Mouse (Mus musculus) mesoderm, embryonic 11.5 days (tissue): ENCODE data around the gene Hspb8.
A peak's percentile ranks its signal among the peaks of the same experiment; 100 is the strongest.
"Not testable (repeated sequence)": the region's sequence is repeated elsewhere in the genome, so short reads cannot be mapped to it uniquely, and the experiment has no call there.

Experiments
- DNase-seq: peaks from one replicate; pipeline ENCODE4 v3.0.0-alpha.2; 2012; ENCODE audit warnings: low read depth, low spot score

Gene Hspb8

DNA sequence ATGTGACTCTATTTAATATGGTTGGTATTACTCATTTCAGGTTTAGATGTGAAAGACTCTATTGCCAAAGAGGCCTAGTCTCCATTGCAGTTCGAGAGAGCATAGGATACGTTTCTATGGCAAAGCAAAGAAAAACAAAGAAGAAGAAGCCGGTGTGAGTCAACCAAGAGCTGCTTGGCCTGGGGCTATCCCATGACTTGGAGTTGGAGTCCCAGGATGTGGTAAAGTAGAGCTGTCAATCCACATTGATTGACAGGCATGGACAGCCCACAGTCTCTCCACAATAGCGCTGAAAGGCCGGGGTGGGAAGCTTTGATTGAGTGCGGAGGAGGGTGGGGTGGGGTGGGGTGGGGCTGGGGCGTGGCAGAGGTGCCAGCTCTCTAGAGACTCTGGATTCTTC is 10.2 kb upstream of the Hspb8 start:
- no peak for DNase-seq

DNA sequence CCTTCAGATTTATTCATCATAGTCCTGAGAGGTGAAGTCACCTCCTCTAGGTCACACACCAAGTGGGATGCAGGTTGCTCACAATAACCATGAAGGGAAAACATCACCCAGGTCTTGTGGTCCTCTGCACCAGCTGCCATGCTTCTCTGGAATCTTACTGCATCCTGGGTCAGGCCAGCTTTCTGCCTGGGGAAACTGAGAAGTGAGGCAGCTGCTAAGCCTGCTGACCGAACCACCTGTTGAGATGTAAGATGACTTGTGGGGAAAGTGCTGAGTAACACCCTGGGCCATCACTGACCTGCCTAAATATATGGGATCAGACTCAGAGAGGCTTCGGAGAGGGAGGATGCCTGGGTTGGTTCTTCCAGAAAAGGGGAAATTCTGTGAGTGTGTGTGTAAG is 4.0 kb upstream of the Hspb8 start:
- DNase-seq, result no peak

DNA sequence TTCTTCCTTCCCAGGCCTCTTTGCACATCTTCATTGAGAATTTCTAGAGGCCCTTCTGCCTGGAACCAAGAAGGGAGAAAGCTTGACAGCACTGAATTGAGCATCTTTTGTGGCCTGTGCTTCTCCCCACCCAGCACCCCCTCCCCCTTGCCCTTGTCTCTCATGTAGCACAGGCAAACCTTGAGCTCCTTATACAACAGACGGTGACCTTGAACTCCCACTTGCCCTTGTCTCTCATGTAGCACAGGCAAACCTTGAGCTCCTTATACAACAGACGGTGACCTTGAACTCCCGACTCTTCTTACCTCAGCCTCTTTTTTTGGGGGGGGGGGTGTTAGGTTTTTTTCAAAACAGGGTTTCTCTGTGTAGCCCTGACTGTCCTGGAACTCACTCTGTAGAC is 3.0 kb upstream of the Hspb8 start:
- DNase-seq, result not testable (repeated sequence)

DNA sequence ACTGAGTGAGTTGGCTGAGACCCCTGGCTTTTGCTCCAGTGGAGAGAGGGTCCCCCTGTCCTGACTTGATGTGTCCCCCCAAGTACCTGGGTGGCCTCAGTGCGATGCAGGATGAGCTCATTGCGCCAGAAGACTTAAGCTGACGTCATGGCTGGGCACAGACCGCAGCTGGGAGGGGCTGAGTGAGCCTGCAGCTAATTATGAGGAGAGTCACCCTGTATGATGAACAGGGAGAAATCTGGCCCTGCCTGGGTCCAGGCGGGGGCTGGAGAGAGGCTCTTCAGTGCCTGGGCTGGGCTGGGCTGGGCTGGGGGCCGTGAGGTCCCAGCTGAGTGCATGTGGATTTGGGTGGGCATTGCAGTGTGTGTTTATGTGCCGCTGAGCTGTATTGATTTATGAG is 2.6 kb upstream of the Hspb8 start:
- DNase-seq, result no peak

DNA sequence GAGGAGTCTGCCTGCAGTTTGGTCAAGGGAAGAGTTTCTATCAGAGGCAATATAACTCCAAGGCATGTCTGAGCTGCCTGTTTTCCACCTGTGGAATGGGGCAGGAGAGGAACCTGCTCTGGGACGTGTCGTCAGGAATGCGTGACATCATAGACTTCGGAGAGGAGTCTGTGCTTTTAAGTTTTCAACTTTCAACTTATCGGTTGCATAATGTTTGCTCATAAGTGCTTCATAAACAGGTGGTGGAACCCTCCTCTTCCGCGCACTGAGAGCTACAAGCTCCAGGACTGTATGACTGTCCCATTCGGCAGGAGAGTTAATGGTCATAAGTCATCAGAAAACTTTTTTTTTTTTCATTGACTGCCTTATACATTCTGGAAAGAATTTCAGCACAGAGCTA is 1.1 kb upstream of the Hspb8 start:
- no peak for DNase-seq

DNA sequence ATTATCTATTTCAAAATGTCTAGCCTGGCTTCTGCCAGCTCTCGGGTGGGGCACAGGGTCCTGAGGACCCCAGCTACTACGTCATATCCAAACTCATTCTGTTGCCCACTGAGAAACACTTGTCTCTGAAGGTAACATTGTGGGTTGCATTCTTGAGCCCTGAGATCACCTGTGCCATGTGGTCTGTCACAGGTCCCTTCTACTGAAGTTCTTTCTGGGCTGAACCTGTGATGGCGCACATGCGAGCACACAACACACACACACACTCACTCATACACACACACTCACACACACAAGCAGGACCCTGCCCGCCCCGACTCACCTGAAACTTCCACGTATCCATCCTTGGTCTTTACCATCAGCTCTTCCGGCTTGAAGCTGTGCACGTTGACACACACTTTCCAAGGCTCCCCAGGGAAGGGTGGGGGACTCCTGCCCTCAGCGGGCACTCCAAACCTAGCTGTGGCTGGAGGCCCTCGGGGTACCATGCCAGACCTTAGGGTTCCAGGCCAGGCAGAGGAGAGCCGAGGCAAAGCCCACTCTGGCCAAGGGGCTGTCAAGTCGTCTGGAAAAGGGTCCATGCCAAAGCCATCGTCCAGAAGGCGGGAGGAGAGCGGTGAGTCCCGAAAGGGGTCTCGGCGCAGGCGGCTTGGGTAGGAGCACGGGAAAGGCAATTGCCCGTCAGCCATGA is 728 bp downstream of the Hspb8 start:
- DNase-seq, result no peak

DNA sequence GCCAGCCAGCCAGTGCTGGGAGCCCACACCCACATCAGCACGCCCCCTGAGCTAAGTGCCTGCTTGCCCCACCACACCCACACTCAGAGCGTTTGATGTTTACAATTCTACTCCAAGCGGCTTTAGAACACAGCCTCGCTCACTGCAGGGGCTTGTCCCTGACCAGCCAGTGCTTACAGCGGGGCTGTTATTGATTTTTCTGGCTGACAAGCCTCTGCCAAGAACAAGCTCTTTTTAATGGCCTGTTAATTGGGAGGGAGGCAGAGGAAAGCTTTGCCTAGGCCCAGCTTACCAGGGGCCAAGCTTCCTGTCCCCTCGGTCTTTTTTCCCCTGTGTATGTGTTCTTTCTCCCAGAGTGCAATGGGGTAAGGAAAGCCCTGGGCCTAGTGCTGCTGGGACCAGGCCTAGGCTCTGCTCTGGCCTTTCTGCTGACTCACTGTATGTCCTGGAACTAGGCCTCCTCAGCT is 1.9 kb downstream of the Hspb8 start:
- no peak for DNase-seq

DNA sequence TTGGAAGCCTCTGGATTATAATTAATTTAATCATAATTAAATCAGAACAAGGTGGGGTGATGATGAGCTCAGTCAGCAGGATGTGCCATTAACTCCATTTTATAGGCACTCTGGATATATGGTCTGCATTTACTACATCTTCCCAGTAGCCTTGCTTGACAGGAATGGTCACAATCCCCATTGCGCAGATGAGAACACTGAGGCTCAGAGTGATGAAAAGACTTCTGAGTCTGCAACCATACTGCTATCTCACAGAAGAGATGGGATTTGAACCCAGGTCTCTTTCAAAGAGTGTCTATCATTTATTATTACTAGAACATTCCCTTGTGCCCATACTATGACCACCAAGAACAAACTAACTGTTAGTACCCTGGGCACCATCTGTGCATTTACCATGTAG is 2.5 kb downstream of the Hspb8 start:
- no peak for DNase-seq

DNA sequence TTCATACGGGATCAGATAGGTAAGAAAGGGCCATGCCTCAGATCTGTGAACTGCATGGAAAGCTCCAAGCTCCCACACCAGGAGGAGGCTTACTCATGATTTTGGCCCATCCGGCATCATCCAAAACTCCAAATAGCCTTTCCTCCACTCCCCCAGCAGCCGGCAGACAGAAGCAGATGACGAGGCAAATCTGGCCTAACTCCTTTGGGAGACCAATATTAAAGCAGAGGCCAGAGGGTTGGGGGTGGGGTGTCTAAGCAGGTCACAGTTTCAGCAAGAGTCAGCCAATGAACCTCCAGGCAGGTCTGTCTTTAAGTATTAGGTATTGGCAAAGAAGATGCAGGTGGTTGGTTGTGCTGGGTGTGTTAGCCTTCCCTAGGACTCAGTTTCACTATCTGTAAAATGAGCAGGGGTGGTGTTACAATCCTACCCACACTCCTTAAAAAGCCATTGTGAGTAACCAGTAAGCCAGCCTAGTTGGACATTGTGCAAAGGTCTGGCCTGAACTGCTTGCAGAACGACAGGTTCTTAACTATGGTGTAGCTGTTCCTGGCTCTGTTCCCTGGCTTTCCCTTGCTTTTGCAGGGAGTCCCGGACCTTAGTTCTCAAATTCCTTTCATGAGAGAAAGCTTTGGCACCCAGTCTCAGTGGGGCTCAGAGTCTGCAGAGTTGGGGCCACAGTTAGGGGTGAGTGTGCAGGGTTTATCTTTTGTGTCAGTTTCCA is 3.2 kb downstream of the Hspb8 start:
- no peak for DNase-seq

DNA sequence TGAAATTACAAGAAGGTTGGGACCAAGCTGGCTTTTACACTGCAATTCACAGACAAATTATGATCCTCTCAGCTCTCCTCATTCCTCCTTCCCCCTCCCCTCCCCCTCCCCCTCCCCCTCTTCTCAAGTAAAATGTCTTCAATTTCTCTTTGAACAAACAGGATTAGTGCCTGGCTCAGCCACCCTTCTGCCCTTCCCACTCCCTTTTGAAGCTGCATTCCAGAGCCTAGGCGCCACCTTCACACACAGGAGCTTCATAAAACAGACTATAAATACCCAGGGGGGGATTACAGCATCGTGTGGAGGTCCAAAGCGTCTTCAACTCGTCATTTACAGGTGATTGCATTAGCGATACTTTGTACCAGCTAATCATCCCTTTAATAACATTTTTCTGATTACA is 6.5 kb downstream of the Hspb8 start:
- DNase-seq, result peak; percentile 30

DNA sequence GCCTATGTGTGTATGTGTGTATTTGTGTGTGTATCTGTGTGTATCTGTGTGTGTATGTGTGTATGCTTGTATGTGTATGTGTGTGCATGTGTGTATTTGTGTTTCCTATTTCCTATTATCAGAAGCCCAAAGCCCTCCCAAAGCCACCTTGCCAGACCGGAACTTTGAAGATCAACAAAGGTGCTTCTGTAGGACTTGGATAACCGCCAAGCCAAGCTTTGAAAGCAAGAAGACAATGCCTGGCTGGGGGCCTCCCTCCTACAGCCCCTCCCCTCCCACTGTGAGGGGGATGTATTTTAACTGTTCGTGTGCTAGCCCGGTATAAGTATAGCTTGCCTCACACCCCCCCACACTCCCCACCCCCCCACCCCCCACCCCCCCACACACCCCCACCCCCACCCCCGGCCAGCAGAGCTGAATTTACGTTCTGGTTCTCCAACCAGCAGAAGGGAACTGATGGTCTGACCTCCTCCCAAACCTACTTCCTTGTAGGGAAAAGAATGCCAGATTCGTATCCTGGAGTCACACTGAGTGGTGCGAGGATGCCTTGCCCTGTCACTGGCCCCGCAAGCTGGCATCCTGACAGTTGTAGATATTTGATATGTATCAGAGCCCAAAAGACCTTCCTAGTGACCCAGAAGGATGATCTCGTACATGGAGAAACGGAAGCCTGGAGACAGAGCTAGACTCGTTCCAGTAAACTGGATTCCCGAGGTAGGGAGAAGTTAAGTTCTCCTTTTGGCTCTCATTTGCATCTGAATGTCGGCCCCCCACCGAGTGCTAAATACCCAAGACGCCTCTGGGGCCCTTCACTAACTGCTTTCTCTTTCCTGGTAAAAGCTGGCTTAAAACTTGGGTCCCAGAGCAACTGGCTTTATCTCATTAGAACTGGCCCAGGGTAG is 12.7 kb downstream of the Hspb8 start:
- no peak for DNase-seq

DNA sequence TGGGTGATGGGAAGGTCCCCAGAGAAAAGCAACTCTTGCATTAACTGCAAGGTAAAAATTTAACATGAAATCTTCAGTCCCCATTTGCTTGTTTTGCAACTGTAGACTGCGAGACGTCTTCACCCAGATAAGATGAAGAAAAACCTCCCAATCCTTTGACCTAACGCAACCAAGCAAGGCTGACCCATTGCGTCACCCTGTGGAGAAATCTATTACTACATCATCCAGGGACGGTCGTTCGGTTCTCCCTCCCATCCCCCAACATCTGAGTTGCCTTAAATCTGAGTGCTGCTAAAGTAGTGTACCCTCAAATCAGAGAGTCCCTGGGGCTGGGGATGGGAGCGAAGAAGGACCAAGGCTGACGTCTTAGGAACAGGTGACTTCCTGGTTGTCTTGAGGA is 13.7 kb downstream of the Hspb8 start:
- no peak for DNase-seq

DNA sequence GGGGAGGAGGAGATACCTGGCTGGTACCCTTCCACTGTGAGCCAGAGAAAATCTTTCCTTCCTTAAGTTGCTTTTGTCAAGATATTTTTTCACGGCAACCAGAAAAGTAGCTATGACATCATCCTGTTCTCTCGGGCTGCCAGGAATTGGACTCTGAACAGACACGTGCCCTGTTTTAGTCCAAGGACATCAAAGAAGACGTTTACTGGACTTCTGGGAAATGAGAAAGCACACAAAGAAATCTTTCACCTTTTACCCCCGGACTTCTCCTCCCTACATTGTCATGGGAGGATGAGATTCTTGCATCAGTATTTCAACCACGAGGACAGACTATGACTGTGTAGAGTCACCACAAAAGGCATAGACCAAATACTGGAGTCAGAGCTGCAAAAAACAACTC is 14.7 kb downstream of the Hspb8 start:
- DNase-seq, result no peak

DNA sequence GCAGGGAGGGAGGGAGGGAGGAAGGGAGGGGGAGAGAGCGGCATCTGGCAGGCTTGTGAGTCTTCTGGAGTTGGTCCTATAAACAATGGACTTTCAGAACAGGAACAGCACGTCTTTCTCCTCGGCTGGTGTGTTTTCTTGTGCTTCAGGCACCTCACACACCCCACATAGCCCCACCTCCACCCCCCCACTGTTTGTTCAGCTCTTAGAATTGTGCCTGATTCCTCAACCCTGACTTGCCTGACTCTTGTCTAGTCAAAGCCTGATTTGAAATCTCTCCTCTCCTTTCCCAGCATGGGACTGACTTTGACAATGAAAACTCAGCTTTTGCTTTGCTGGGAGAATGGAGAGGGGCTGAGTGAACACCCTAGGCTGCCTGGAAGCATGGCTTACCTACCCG is 15.3 kb downstream of the Hspb8 start:
- DNase-seq, result no peak

DNA sequence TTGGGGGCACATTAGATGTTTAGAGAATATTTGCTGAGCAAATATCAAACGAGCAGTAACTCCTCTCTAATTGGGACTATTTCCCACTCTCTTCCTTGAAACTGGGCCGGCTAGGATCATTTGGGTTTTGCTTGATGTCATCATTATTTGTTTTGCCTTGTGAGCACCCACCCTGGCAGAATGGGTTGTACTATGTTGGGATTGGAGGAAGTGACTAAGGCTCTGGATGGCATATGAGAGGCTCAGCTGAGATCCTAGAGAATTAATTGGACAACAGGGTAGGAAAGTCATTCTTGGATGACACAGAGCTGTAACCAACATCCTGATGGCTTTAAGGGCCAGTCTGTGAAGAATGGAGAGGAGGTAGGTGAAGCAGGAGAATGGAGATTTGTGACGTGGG is 16.2 kb downstream of the Hspb8 start:
- DNase-seq, result no peak

DNA sequence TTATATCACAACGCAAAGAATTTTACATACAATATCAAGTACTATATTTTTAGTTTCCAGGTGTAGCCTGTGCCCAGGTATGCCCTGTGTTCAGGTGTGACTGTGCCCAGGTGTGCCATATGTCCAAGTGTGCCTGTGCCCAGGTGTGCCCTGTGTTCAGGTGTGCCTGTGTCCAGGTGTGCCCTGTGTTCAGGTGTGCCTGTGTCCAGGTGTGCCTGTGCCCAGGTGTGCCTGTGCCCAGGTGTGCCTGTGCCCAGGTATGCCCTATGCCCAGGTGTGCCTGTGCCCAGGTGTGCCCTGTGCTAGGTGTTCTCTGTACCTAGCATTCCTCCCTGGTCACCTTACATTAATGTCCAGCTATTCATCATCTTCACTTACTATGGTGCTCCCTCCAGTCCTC is 16.7 kb downstream of the Hspb8 start:
- no peak for DNase-seq

DNA sequence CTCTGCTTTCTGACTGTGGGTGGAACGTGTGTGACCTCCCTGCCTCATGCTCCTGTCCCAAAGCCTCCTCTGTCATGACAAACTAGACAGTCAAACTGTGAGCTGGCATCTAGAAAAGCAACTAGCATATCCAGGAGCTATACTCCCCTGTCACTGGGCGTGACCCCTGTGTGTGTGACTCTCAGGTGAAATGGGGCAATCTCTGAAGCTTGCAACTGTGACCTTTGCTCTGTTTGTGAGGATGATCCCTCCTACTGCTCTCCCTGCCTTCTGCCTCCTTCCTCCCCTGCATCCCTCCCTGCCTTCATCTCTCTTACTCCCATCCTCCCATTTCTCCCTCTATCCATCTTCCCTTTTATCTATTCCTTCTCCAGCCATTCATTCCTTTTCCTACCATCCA is 18.6 kb downstream of the Hspb8 start:
- DNase-seq, result no peak

DNA sequence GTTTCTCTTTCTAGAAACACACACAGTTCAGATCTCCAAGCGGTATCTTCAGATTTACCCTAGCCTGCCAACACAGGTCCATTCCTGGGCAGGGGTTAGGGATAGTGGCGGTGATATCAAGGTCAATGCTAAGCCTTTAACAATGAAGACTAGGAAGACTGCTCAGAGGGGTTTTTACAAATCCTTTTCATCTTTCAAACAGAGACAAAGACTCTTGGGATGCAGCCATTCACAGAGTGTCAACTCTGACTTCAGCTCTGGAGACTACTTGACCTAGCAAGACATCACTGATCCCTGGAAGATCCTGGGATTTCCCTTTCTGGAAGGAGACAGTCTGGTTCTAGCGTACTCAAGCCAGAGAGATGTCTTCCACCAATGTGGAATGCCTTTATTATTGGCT is 21.9 kb downstream of the Hspb8 start:
- DNase-seq, result no peak

DNA sequence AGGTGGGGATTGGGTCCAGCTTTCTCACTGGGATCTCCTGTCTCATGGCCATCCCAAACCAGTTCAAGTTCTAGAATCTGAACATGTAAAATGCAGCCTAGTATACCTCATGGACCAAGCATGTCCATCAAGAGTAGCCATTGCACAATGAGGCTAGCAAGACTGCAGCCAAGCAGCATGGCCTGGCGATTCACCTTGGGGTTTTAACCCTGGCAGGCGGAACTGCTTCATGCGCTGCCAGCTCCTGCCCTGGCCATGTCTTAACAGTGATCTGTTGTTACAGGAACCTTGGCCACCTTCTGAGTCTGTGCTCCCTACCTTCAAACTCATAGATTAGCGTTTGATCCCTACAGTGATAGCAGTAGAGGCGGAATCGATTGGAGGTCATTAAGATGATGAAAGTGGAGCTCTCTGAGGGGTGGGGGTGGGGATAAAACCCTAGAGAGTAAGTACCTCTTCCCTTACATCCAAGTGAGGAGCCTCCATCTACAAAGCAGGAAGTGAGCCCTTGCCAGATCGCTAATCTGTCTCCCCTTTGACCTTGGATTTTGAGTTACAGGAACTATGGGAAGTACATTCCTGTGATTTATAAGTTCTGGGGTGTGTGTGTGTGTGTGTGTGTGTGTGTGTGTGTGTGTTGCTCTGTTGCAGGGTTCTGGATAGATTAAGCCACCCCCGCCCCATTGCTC is 22.5 kb downstream of the Hspb8 start:
- no peak for DNase-seq

DNA sequence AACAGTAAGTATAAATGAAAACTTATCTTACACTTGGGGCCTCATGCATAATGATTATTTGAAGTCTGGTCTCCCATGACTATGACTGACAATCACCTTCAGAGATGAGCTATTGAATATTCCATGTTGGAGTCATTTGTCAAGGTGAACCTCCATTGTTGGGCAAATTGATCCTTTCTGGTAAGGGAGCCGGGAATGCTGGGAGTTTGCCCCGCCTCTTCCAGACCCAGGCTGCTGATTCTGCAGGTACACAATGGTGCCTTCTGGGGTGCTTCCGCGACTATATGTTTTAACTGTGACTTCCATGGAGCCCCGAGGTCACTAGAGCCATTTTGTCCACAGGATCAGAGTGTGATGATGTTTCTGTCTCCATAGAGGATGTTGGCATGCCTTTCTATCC is 26.6 kb downstream of the Hspb8 start:
- no peak for DNase-seq

DNA sequence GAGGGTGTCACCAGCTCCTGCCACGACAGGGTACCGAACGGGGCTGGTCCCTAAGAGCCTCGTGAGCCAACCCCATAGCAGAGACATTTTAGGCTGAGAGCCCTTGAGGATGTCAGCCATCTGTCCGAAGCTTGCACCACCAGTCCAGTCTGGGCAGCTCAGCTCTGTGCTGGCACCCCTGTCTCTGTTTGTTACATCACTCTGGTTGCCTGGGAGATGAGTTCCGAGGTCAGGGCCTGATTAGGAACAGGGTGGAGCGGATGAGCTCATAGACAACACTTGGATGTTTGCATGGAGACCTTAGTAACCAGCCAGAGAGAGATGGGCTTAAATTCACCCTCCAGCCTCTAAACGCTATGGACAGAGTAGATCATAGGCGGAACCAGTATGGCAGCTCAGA is 30.1 kb downstream of the Hspb8 start:
- DNase-seq, result no peak
